Mouse (Mus musculus): ENCODE measurements at regions not wholly inside any gene's neighbourhood (a gene's known extent, or its start where the extent isn't known, plus 50 kb on each side); places are given as distances from the start of the nearest gene placed in this dataset.

DNA sequence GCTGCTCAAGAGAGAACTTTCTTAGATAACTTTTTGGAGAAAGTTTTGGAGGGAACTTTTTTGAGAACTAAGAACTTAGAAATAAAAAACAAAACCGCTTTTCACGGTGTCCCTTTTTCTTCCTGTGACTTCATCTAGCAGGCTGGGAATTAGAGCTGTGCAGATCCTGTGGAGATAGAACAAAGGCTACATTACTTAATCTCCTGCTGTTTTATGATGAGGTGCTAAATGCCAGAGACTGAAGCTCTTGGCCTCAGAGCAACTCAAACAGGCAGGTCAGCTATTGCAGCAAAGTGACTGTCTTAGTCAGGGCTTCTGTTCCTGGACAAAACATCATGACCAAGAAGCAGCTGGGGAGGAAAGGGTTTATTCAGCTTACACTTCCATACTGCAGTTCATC lies 157.3 kb downstream of the Pth2r start:
- in situ Hi-C loops (cut with MboI, MseI), result loop anchor here (5.0 kb wide), 1 partner anchor 52 kb away; no protein-coding TSS in a partner anchor

DNA sequence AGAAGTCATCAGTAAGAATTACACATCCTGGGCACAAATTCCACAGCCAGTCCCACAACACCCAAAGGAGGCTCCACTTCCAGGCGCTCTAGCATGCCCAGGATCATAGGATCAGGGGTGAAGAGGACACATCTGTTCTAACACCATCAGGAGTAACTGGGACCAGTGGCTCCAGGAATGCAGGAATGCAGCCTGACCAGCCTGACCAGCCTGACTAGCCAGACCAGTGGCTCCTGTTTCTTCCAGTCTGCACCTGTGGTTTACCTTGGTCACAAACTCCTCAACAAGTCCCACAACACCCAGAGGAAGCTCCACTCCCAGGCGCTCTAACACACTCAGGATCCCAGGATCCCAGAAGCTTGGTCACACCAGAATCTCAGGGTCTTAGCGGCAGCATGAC lies 158.3 kb downstream of the Pth2r start:
- in situ Hi-C loops (cut with MboI, MseI), result no loop called here
